Mouse (Mus musculus) kidney, adult 8-10 months (tissue): ENCODE data around the gene Frmpd4.

ENCODE experiments used
- DNase-seq, 2 experiments: peaks; one replicate each; pipeline ENCODE4 v3.0.0; 2022

Gene Frmpd4

DNA sequence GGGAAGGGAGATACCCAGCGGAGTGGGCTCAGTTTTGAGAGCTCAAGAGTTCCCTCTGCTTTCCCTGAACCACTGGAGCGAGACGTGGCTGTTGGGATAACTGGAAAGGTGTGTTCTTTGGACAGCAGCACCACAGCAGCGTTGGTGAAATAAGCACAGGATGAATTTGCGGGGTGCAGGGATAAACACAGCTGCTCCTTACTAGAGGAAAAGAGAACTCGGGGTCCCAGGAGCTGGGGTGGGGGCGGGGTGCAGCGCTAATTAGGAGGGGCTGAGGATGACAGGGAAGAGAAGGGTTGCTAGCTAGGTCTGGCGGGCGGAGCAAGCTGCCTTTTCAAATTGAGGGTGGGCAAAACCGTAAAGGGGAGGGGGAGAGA is 453.5 kb downstream of the Frmpd4 start:
- no peak for DNase-seq

DNA sequence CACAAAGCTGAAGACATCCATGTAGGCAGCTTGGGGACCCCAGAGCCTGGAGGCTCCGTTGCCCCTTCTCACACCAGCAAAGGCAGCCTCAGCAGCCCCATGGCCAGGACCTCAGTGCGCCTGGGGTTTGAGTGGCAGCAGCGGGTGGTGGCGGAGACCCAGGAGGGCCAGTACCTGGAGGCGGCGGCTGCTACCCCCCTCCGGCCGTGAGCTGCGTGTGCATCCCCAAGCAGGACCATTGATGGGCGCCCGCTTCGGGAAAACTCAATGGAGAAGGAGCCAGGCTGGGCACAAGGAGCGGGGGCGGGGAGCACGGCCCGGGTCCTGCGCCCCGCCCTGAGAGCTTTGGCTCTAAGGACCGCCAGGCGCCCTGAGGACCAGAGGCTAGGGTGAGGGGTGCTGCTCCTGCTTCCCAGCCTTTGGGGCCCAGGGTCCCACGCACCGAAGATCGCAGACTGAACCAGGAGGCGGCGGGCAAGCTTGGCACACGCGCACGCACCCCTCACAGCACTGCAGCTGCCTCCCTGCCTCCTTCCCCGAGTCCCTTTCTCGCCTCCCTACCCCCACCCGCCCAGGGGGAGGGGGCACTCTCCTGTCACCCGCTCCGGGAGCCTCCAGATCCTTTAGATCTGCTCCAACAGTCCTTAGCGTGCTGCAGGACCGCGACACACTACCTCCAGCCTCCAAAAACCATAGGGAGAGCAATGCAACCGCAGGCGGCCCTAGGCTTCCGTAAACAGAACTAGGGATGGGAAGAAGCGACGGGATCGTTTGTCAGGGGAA is 454.0 kb downstream of the Frmpd4 start:
- no peak for DNase-seq

- DNase-seq, result no peak
Measured at GRCm38 (mm10) chrX:168041589-168041988, 535.4 kb downstream of the Frmpd4 start.

GRCm38 (mm10) chrX:168020574-168021145 is 556.4 kb downstream of the Frmpd4 start:
- peak; percentile 60 to 72 for DNase-seq

DNA sequence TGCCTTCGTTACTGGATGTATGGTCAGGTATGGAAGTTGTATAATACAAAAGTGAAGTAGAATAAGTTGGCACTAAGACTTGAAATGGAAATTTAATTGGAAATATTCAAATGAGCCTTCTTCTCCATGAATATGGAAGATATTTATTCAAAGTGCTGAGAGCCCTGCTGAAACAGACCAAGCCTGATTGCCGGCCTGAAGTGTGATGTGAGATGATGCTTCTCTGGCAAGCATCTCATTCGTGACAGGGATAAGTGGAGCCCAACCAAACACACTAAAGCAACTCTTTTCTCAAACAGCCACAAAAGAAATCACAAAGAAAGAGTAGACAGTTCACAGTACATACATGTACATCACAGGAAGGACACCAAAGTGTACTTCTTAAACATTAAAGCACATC is 559.2 kb downstream of the Frmpd4 start:
- no peak for DNase-seq

DNA sequence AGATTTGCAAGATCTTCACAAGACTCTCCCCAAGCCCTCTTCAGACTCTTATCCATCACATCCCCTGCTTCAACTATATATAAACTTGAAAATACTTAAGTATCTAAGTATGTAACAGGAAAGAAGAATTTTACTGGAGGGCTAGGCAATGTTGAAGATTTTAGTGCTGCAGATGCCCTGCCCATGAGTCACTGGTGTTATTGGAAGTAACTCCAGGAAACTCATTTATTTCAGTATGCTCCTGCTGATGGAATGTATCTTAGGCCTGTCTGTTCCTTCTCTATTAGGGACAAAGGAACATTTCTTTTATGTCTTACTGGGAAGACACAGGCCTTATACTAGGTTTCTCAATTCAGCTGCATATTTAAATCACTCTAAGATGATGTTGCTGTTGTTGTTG is 592.2 kb downstream of the Frmpd4 start:
- no peak for DNase-seq

GRCm38 (mm10) chrX:167951207-167951606 is 625.8 kb downstream of the Frmpd4 start:
- no peak for DNase-seq

DNA sequence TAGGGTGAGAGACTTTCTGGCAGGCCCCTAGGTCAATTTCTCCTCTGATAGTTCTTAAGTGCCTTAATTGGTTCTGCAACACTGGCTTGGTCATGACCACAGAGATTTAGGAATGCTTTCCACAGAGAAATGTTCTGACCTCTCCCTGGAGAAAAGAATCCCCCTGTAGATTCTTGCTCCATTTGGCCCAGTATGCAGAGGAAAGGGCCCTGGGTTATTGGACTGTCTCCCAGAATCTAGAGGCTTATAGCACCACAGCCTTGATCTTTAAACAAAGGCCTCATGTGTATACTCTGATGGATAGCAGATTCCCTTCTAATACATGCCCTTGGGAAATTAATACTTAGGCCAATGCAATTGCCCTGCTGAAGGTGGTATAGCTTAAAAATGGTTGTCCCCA is 667.5 kb downstream of the Frmpd4 start:
- DNase-seq, result no peak

GRCm38 (mm10) chrX:167901046-167901445 is 676.0 kb downstream of the Frmpd4 start:
- peak; percentile 6 to 15 for DNase-seq

- no peak for DNase-seq
Measured at GRCm38 (mm10) chrX:167854821-167855220, 722.2 kb downstream of the Frmpd4 start.

DNA sequence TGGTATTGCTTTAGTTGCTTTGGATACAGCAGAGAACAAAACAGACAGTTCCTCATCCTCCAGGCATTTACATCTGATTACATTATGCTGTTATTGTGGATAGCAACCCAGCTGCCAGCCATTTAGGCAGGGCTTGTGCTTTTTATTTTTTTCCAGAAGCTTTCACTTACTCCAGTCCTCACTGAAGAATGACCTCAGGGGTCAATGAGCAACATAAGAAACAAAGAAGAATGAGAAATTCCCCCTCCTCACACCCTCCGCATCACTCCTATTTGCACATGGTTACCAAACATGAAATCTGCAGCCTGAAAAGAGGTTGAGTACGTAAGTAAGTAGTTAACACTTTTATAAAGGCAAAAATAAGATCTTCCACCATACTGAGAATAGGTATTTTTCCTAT is 744.5 kb downstream of the Frmpd4 start:
- no peak for DNase-seq

DNA sequence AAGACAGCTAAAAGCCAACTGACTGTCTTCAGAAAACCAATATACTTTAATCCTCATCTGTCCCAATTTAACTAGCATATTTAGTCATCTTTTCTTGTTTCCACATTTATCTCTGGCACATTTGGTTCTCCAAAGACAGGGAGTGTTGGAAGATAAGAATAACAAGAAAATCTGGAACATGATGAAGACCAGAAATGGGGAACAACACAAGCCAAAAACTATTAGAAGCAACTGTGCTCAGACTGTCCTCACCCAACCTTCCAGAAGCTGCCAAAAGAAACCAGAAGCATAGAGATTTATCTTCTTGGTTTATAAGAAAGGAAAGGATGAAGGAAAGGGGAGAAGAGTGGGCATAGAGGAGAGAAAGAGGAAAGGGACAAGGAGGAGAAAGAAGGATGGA is 748.6 kb downstream of the Frmpd4 start:
- no peak for DNase-seq

- DNase-seq, result peak; percentile 8 to 54
Measured at GRCm38 (mm10) chrX:167817363-167817762, 759.7 kb downstream of the Frmpd4 start.

- no peak for DNase-seq
Measured at GRCm38 (mm10) chrX:167810120-167810519, 766.9 kb downstream of the Frmpd4 start.

GRCm38 (mm10) chrX:167808572-167808971 is 768.5 kb downstream of the Frmpd4 start:
- DNase-seq, result no peak

GRCm38 (mm10) chrX:167788737-167789136 is 788.3 kb downstream of the Frmpd4 start:
- DNase-seq, result no peak

- no peak for DNase-seq
Measured at GRCm38 (mm10) chrX:167783526-167783925, 793.5 kb downstream of the Frmpd4 start.

GRCm38 (mm10) chrX:167719564-167719981 is 857.5 kb downstream of the Frmpd4 start:
- DNase-seq, result peak; percentile 45 to 64

DNA sequence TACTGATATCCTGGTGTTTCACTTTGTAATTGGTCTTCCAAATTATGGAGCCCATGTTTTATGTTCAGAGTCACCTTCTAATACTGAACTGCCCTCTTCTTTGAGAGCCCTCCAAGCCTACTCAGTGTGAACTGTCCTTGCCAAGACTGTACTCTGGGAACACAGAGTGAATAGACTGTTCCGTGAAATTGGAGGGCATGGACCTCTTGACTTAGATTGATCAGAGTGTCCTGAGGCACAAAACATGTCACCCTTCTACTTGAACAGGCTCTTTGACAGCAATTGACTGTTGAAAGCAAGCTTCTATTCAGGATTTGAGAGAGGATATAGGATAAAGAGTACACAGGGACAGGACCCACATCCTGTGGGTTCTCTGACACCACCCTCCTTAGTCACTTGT is 857.9 kb downstream of the Frmpd4 start:
- no peak for DNase-seq

- no peak for DNase-seq
Measured at GRCm38 (mm10) chrX:167654806-167655495, 922.1 kb downstream of the Frmpd4 start.

- no peak for DNase-seq
Measured at GRCm38 (mm10) chrX:167654249-167654648, 922.8 kb downstream of the Frmpd4 start.

DNA sequence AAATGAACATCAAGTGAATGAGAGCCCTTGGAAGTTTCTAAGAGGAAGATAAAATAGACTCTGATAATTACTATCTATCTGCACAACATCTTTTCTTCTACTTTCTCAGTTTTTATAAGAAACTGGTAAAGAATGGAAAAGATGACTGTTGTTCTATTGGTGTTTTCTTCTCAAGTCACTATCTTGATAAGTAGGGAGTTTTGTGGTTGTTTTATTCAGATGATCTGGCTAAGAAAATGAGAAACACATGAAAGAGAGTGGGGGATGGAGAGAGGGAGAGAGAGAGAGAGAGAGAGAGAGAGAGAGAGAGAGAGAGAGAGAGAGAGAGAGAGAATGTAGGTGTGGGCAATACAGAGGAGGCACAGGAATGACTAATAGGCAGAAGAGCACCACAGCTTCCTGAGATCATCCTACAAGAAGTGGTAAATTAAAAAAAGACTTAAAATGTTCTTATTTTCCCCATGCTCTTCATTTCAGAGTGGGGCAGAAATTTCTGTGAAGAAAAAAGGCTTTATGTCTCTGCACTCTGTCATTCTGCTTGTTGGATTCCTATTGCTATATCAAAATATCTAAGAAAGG is 979.3 kb downstream of the Frmpd4 start:
- no peak for DNase-seq

- DNase-seq, result no peak
Measured at GRCm38 (mm10) chrX:167552827-167553226, 1024.2 kb downstream of the Frmpd4 start.

- DNase-seq, result no peak
Measured at GRCm38 (mm10) chrX:167523151-167523550, 1053.9 kb downstream of the Frmpd4 start.
